Mouse (Mus musculus) megakaryocyte-erythroid progenitor cell, adult 5-6 weeks (primary cell): ENCODE measurements around the gene Pknox2. TPM values are rescaled to one million over a fixed set of nuclear protein-coding genes. Genes with fewer than 3 reads are reported as not detected.

Experiments
- ATAC-seq: replicated peaks from 2 replicates; pipeline ENCODE4 v1.8.0; 2016; ENCODE audit warnings: mild to moderate bottlenecking, inconsistent platforms; ENCODE audit not compliant: severe bottlenecking, poor library complexity, low FRiP score, low TSS enrichment
- total RNA-seq, 2 experiments: library from RNA; stranded (forward) in 1 of 2; stranded (reverse) in 1 of 2; fragments of 200-1000, 215-1000 nt in 1 of 2; fragments of >200 nt in 1 of 2; fragmentation: Nextera tagmentation in 1 of 2; gene quantifications; 2 replicates each; pipeline ENCODE4 v1.2.3; 2014 to 2017

Pknox2 gene
- total RNA-seq, 2 experiments from 2014 or later: not detected

GRCm38 (mm10) chr9:36968236-36968635 lies 179.0 kb downstream of the Pknox2 start:
- ATAC-seq: no peak

- ATAC-seq: no peak
These were observed 181.5 kb downstream of the Pknox2 start for GRCm38 (mm10) chr9:36965720-36966119.

DNA sequence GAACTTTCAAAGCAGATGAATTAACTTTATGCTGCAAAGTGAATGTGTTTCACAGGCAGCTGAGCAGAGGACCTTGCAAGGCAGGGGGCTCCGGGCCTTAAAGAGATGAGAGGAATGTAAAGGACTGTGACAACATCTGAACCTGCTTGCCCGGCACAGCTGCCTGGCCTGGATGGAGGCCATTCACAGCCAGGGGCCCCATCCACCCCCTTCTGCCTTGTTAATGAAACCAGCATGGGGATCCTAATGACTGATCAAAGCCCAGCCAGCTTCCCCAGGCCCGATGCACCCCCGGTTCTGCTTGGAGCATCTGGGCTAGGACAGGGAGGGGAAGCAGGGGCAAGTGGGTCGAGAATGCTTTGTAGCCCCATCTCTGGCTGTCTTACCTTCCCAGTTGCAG lies 183.0 kb downstream of the Pknox2 start:
- no peak for ATAC-seq

- no peak for ATAC-seq
These were observed 183.7 kb downstream of the Pknox2 start for GRCm38 (mm10) chr9:36963512-36963911.

DNA sequence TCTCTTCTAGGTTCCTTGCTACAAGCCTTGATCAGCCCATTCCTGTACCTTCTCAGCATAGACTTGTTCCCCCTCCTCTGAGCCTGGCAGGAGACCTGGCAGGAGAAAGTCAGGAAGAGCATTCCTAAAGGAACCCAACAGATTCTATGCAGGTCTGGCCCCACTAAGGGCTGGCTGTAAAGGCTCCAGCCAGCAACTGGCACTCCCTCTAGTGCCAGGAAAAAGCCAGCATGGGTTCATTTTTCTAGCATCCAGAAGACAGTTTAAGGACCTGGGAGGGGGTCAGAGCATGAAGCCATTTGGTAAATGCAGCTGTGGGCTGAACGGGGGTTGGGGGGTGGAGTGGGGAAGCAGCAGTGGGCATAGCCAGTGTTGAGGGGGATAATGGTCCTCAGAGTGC lies 185.3 kb downstream of the Pknox2 start:
- ATAC-seq: no peak

DNA sequence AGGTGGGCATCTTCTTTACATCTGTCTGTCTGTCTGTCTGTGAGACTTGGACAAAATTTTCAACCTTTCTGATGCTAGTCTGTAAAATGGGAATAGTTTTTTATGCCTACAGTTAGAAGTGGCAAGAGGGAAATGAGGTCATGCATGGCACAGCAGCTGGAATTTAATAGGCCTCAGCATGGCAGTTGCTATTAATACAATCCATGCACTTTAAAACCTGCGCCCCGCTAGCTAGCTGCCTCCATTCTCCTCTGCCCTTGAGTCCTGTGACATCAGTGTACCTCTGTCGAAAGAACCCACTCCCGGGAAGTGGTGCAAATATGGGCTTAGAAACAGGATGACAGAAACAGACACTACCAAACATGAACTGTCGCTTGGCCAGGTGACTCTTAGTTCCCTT lies 186.1 kb downstream of the Pknox2 start:
- ATAC-seq: no peak

- ATAC-seq: no peak
These were observed 196.1 kb downstream of the Pknox2 start for GRCm38 (mm10) chr9:36951133-36951484.

GRCm38 (mm10) chr9:36950271-36951132 lies 196.7 kb downstream of the Pknox2 start:
- ATAC-seq: no peak

DNA sequence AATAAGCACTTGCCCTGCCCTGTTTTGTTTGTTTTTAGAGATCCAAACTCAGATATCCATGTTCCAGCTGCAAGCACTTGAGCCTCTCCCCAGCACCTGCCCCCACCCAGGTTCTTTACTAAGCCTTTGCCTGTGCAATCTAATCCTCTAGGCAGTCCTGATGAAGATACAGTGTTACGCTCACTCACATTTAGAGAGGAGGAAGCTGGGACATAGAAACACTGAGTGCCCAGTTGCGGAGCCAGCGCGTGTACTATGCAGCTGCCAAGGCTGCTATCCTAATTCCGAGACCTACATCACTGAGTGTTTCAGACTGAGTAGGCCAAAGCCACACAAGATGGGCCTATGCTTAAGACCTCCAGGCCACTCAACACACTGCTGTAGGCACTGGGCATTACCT lies 199.0 kb downstream of the Pknox2 start:
- no peak for ATAC-seq

GRCm38 (mm10) chr9:36947056-36947694 lies 200.0 kb downstream of the Pknox2 start:
- no peak for ATAC-seq

DNA sequence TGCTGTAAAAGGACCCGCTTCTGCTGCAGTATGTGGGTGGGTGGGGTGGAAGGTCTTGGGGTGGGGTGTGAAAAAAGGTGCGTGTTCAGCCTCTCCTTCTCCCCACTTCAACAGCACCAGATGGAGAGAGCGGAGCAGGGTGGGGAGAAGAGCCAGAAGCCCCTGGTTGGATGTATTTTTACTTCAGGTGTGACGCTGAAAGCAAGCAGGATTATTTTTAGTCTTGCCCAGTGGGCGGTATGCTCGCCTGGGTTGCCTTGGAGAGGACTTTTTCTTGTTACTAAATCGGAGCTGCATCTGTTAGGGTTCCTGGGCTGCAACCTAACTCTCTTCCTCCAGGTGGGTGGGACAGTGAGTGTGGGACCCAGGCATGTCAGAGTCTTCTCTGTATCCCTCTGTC lies 202.4 kb downstream of the Pknox2 start:
- ATAC-seq: no peak

- no peak for ATAC-seq
These were observed 204.6 kb downstream of the Pknox2 start for GRCm38 (mm10) chr9:36942561-36942960.

DNA sequence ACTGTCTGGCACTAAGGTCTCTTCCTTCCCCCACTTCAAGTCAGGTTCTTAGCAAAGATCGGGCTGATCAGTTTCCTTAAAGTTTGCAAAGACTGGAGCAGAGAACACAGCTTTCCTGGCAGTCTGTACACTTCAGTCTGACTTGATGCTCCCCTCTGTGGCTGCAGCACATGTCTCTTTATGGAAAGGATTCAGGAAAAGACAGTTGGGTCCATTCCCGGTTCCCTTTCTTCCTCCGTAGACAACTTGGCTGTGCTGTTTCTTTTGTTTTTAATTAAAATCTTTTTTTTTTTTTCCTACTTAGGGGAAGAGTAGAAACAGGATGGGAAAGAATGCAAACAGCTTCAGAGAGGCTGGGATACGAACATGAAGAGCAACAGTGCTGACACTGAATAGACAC lies 205.1 kb downstream of the Pknox2 start:
- ATAC-seq: no peak

- ATAC-seq: no peak
These were observed 205.6 kb downstream of the Pknox2 start for GRCm38 (mm10) chr9:36941565-36941964.

DNA sequence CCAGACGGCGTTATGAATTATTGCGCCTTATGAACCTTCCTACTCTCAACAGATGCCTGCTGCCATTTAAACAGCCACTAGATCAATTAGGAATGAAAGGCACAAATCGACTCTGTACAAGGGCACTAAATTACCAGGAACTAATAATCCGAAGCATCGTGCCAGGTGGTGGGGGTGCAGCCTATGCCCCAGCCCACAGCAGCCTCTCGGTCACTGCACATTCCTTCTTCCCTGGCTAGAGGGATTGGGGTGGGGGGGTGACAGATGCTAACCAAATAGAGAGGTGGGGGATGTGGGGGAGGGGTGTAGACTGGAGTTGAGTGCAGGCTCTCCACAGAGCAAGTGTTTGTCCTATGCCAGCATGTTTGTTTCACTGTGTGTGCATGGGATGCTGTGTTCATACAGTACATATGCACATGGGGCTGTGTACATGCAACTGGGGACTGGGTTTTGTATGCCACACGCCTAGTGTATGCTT lies 208.6 kb downstream of the Pknox2 start:
- no peak for ATAC-seq

DNA sequence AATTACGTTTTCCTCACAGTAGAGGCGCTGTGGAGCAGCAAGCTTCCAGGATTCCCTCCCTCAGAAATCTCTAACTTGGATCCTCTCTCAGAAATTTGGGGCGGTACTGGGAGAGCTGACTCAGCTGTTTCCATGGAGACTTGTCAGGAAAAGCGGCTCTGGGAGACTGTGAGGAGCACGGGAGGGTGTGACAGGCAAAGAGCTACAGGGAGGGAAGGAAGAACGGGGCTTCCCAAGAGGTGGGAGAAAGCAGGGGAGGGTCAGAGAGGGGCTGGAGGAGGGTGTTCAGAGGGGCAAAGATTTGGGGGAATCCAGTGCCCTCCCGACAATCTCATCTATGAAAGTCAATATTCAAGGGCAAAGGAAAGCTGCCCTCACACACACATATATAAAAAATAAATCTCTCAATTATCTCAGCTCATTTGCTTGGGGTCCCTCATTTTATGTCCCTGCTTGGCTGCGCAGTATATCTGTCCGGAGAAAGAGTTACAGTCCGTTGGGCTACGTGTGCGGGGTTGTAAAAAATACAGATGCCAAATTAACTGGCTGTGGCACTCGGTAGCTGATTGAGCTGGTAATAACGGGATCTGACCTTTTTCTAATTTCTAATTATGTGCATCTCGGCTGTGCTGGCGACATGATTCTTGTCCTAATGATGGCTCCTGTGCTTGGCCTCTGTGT lies 213.3 kb downstream of the Pknox2 start:
- no peak for ATAC-seq

- no peak for ATAC-seq
These were observed 214.0 kb downstream of the Pknox2 start for GRCm38 (mm10) chr9:36932950-36933812.

GRCm38 (mm10) chr9:36931657-36932056 lies 215.6 kb downstream of the Pknox2 start:
- ATAC-seq: no peak

DNA sequence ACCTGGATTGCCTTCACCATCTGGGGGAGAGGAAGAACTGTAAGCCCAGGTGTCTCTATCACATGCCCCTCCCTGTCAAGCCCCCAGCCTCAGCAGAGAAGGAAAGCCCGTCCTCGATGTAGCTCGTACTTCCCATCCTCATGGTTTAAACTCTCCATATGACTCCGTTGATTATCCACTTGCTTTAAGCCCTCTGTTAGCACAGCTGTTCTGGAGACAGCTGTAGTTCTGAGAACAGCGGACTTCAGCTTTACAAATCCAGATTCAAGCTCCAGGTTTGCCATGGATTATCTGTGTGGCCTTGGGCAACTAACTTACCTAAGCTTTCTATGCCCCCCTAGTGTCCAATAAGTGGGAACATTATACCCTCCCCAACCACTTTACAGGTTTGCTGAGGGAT lies 223.5 kb downstream of the Pknox2 start:
- no peak for ATAC-seq
